Mouse (Mus musculus) large intestine, adult 2 months (tissue): ENCODE measurements around the gene Csnk1g2. TPM values are rescaled to one million over a fixed set of nuclear protein-coding genes. Genes with fewer than 3 reads are reported as not detected.

ENCODE experiments used
- DNase-seq: peaks from one replicate; pipeline ENCODE4 v3.0.0-alpha.2; 2012; ENCODE audit warnings: low read depth, low spot score
- WGBS: fragments of 180-500 bp; shearing (Covaris S2); methylation state at CpG from one replicate; pipeline ENCODE4 v1.1.7; 2018; 5-methylcytosine and 5-hydroxymethylcytosine counted together
- polyA plus RNA-seq: library from polyadenylated mRNA; depleted of rRNA; stranded (reverse); fragments of >200 nt; gene quantifications from 2 replicates; pipeline ENCODE4 v1.2.3, GENCODE M21; 2012

Gene Csnk1g2
- polyA plus RNA-seq, 1 experiment, result 184 TPM

- DNase-seq, result no peak
- WGBS, result 35% methylated on average over 14 of the region's 14 CpGs
Observed at GRCm38 (mm10) chr10:80658194-80658840, 35.7 kb downstream of the Csnk1g2 start.

- DNase-seq, result no peak
- 18% methylated on average over 4 of the region's 4 CpGs for WGBS
Observed at GRCm38 (mm10) chr10:80658841-80659202, 36.2 kb downstream of the Csnk1g2 start.

- 6% methylated on average over 10 of the region's 10 CpGs for WGBS
- DNase-seq, result no peak
Observed at GRCm38 (mm10) chr10:80659213-80659612, 36.6 kb downstream of the Csnk1g2 start.

- 38% methylated on average over 5 of the region's 5 CpGs for WGBS
- DNase-seq, result no peak
Observed at GRCm38 (mm10) chr10:80661149-80661548, 38.5 kb downstream of the Csnk1g2 start.

GRCm38 (mm10) chr10:80663485-80664196, 41.0 kb downstream of the Csnk1g2 start:
- 46% methylated on average over 5 of the region's 5 CpGs for WGBS
- no peak for DNase-seq

GRCm38 (mm10) chr10:80664197-80665015, 41.8 kb downstream of the Csnk1g2 start:
- WGBS, result 2% methylated on average over 16 of the region's 16 CpGs
- DNase-seq, result no peak

GRCm38 (mm10) chr10:80665016-80665380, 42.4 kb downstream of the Csnk1g2 start:
- DNase-seq, result no peak
- WGBS, result 5% methylated on average over 10 of the region's 10 CpGs

GRCm38 (mm10) chr10:80665459-80665858, 42.8 kb downstream of the Csnk1g2 start:
- DNase-seq, result no peak
- WGBS, result 35% methylated on average over 4 of the region's 4 CpGs

- WGBS, result 66% methylated on average over 10 of the region's 10 CpGs
- no peak for DNase-seq
Observed at GRCm38 (mm10) chr10:80665981-80666733, 43.5 kb downstream of the Csnk1g2 start.

GRCm38 (mm10) chr10:80666837-80667412, 44.3 kb downstream of the Csnk1g2 start:
- WGBS, result 84% methylated on average over 19 of the region's 19 CpGs
- no peak for DNase-seq

- DNase-seq, result no peak
- 34% methylated on average over 11 of the region's 11 CpGs for WGBS
Observed at GRCm38 (mm10) chr10:80668614-80669013, 46.0 kb downstream of the Csnk1g2 start.

- DNase-seq, result no peak
Observed at GRCm38 (mm10) chr10:80669018-80669417, 46.4 kb downstream of the Csnk1g2 start.

GRCm38 (mm10) chr10:80669737-80670485, 47.3 kb downstream of the Csnk1g2 start:
- whole genome bisulfite sequencing, result 29% methylated on average over 7 of the region's 7 CpGs
- DNase-seq, result no peak

More at GRCm38 (mm10) chr10:80669018-80669417, 46.4 kb downstream of the Csnk1g2 start:
- 44% methylated on average over 12 of the region's 12 CpGs for WGBS

GRCm38 (mm10) chr10:80670531-80670930, 47.9 kb downstream of the Csnk1g2 start:
- WGBS, result 56% methylated on average over 2 of the region's 2 CpGs

GRCm38 (mm10) chr10:80671251-80671650, 48.6 kb downstream of the Csnk1g2 start:
- DNase-seq, result no peak
- WGBS, result 84% methylated on average over 4 of the region's 4 CpGs

More at GRCm38 (mm10) chr10:80670531-80670930, 47.9 kb downstream of the Csnk1g2 start:
- DNase-seq, result no peak

- WGBS, result 76% methylated on average over 11 of the region's 11 CpGs
- no peak for DNase-seq
Observed at GRCm38 (mm10) chr10:80671936-80672690, 49.5 kb downstream of the Csnk1g2 start.

GRCm38 (mm10) chr10:80673690-80674089, 51.1 kb downstream of the Csnk1g2 start:
- 39% methylated on average over 3 of the region's 3 CpGs for WGBS
- DNase-seq, result no peak

- WGBS, result 10% methylated on average over 5 of the region's 5 CpGs
- no peak for DNase-seq
Observed at GRCm38 (mm10) chr10:80674161-80674711, 51.6 kb downstream of the Csnk1g2 start.
